9 mouse cellular contexts compared by ENCODE assay signal in genomic region chr1:176996630-176997201, GRCm38 (mm10).
A peak's percentile ranks its signal among the peaks of the same experiment; 100 is the strongest.
DNase-seq lines count a peak whose midpoint lies in the region; ATAC-seq and TF ChIP-seq lines count a peak whose summit lies in the region.
"Had no signal": no experiment of that assay in that cellular context is flagged by ENCODE, and none has a peak within 500 bp of the region (broad histone marks: within the 10 kb centered on the region; RNA-seq: fewer than 3 reads in every experiment).

No protein-coding gene starts in this region.

- peak overlapping the region; percentile 10; the same call in 1 of the 2 replicates for H3K4me3 ChIP-seq in heart, postnatal 0 days (ENCODE audit: low read depth, low read length)
- no peak overlapping the region for H3K4me3 ChIP-seq in liver, embryonic 16.5 days (ENCODE audit: low read depth, low read length)
- H3K4me3 ChIP-seq in neural tube, embryonic 13.5 days = no peak overlapping the region
- H3K4me3 ChIP-seq: stomach, embryonic 15.5 days had no signal

- peak overlapping the region; percentile 43 for H3K4me2 ChIP-seq in heart, postnatal 0 days (ENCODE audit: low read depth, low read length)
- peak overlapping the region; percentile 38 for H3K4me2 ChIP-seq in liver, embryonic 16.5 days (ENCODE audit: low read depth, low read length)
- H3K4me2 ChIP-seq in neural tube, embryonic 13.5 days = peak overlapping the region; percentile 27

- no peak for TF ChIP-seq EP300 in heart, postnatal 0 days (IDR thresholded peaks at IDR 0.05; ENCODE audit: low read depth)

- no peaks in the 10 kb centered on the region for H3K9me3 ChIP-seq in heart, postnatal 0 days (replicated peaks; ENCODE audit: control insufficient read depth, low read length)
- H3K9me3 ChIP-seq in liver, embryonic 16.5 days (replicated peaks; ENCODE audit: control insufficient read depth, low read length) = no peaks in the 10 kb centered on the region
- no peaks in the 10 kb centered on the region for H3K9me3 ChIP-seq in neural tube, embryonic 13.5 days
- H3K9me3 ChIP-seq: stomach, embryonic 15.5 days had no signal

- no peak overlapping the region for H3K9ac ChIP-seq in heart, postnatal 0 days (replicated peaks; ENCODE audit: low read depth, low read length)
- H3K9ac ChIP-seq in liver, embryonic 16.5 days (ENCODE audit: low read depth, low read length) = no peak overlapping the region
- H3K9ac ChIP-seq in neural tube, embryonic 13.5 days = no peak overlapping the region; the same call in 1 of the 2 replicates
- H3K9ac ChIP-seq: stomach, embryonic 15.5 days had no signal

- H3K36me3 ChIP-seq in heart, postnatal 0 days (replicated peaks; ENCODE audit: control insufficient read depth, insufficient read depth, low read length) = no peaks in the 10 kb centered on the region
- no peaks in the 10 kb centered on the region for H3K36me3 ChIP-seq in liver, embryonic 16.5 days (ENCODE audit: control insufficient read depth, insufficient read depth)
- no peaks in the 10 kb centered on the region for H3K36me3 ChIP-seq in neural tube, embryonic 13.5 days
- H3K36me3 ChIP-seq: stomach, embryonic 15.5 days had no signal

- peaks cover 6% of the 10 kb centered on the region; the same call in 1 of the 2 replicates for H3K4me1 ChIP-seq in heart, postnatal 0 days (ENCODE audit: control insufficient read depth, insufficient read depth)
- peaks cover 5% of the 10 kb centered on the region; the same call in 1 of the 2 replicates for H3K4me1 ChIP-seq in liver, embryonic 16.5 days (ENCODE audit: control insufficient read depth, low read depth, low read length)
- peaks cover 76% of the 10 kb centered on the region for H3K4me1 ChIP-seq in neural tube, embryonic 13.5 days (replicated peaks)

- peak; percentile 84 to 86 for DNase-seq in cerebellum, postnatal 10 days
- no peak for DNase-seq in cerebellum, adult 11-12 months
- DNase-seq in embryo, embryonic 11 days = peak; percentile 68
- DNase-seq in heart, postnatal 0 days (ENCODE audit: low spot score) = no peak
- peak; percentile 51 to 56 for DNase-seq in kidney, postnatal 25 days
- peak; percentile 64 to 66 for DNase-seq in thymus, postnatal 36 days

- no peak for ATAC-seq in heart, postnatal 0 days (ENCODE audit: insufficient read depth, low read depth)
- no peak for ATAC-seq in liver, embryonic 16.5 days (ENCODE audit: low read depth)
- no peak for ATAC-seq in neural tube, embryonic 13.5 days (ENCODE audit: low read depth)

- WGBS in heart, postnatal 0 days = 47% methylated on average over 16 of the region's 16 CpGs
- WGBS in liver, embryonic 16.5 days (ENCODE audit: insufficient replicate concordance) = 16% methylated on average over 16 of the region's 16 CpGs
- 22% methylated on average over 16 of the region's 16 CpGs for WGBS in neural tube, embryonic 13.5 days

- TF ChIP-seq CTCF in heart, postnatal 0 days (IDR thresholded peaks at IDR 0.05; ENCODE audit: low read depth) = no peak

- no peak overlapping the region for H3K27ac ChIP-seq in heart, postnatal 0 days (ENCODE audit: low read depth)
- no peak overlapping the region for H3K27ac ChIP-seq in liver, embryonic 16.5 days (ENCODE audit: low read length)
- peak overlapping the region; percentile 39 for H3K27ac ChIP-seq in neural tube, embryonic 13.5 days (replicated peaks)
- H3K27ac ChIP-seq: stomach, embryonic 15.5 days had no signal

- no peaks in the 10 kb centered on the region for H3K27me3 ChIP-seq in heart, postnatal 0 days (ENCODE audit: control insufficient read depth, insufficient read depth, low read length)
- H3K27me3 ChIP-seq in liver, embryonic 16.5 days (ENCODE audit: control insufficient read depth, insufficient read depth, low read depth, low read length) = no peaks in the 10 kb centered on the region
- peaks cover 4% of the 10 kb centered on the region; the same call in 1 of the 2 replicates for H3K27me3 ChIP-seq in neural tube, embryonic 13.5 days
- H3K27me3 ChIP-seq: stomach, embryonic 15.5 days had no signal

Comparison
In these comparisons a context has a peak if more than half of its experiments do, and no peak if none do; other contexts are left out.
1. DNase-seq: peak in cerebellum, postnatal 10 days (2 of 2), embryo, embryonic 11 days (single experiment), kidney, postnatal 25 days (2 of 2) and thymus, postnatal 36 days (2 of 2); none in cerebellum, adult 11-12 months (single experiment) and heart, postnatal 0 days (single experiment).
2. Peak in every context shown above with its lines, with median percentiles within 50 percentile points of each other: H3K4me2 ChIP-seq.